Mouse (Mus musculus) C3H10T1/2 (cell line): Measurements from ENCODE around the gene Prkag2. TPM values are rescaled to one million over a fixed set of nuclear protein-coding genes. Genes with fewer than 3 reads are reported as not detected.

Experiments
- polyA plus RNA-seq, 2 experiments: library from polyadenylated mRNA; unstranded; fragments of >200 nt; fragmentation: generic; extraction: Trizol; gene quantifications; one replicate each; pipeline ENCODE4 v1.2.1; 2012; ENCODE audit warnings: missing spikeins in 2 of 2

Prkag2 gene
- polyA plus RNA-seq, result 1 to 10 TPM; 2.2 to 7.3 TPM

DNA sequence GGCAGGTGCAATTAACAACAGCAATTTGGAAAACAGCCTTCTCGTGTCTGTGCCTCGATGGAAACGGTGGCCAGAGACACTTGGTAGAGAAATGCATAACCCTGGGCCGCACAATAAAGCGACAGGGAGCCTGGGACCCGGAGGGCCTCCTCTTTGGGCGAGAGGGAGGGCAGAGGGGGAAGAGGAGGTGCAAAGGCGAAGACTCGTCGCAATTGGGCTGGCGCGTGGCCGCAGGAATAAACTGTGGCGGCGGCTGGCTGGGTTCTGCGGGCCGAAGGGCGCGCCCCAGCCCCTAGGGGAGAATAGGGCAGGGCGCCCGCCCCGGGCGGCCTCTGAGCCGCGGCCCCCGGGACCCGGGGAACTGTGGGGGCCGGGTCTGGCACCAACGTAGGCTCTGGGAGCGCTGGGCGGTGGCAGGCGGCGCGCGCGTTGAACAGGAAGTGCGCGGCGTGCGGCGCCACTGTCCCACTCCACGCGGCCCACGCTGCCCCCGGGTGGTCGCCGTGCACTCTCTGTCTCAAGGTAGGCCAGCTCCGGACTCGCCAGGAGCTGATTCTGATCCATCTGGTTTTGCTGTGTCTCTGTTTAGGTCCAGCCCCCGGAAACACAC, at the start of gene Prkag2:
TSS of gene Prkag2 (minus strand) at position 127 of the 610 bp plus-strand sequence.

GRCm38 (mm10) chr5:24842274-24843102, 258.0 kb downstream of the Prkag2 start, which contains the start of gene Rheb:
Gene Rheb (minus strand): TSS chr5:24842624.

Other genes with a start within 250 kb of the Prkag2 start
- gene Galntl5, start 80.8 kb upstream of the Prkag2 start, polyA plus RNA-seq, result not detected
- gene Galnt11, start 121.3 kb upstream of the Prkag2 start, polyA plus RNA-seq, result 10 to 100 TPM in 1 of 2 experiments, 1 to 10 TPM in 1; 1.1 to 14.7 TPM
- not detected for gene E130116L18Rik, start 122.5 kb upstream of the Prkag2 start, polyA plus RNA-seq